In the genomic region with DNA sequence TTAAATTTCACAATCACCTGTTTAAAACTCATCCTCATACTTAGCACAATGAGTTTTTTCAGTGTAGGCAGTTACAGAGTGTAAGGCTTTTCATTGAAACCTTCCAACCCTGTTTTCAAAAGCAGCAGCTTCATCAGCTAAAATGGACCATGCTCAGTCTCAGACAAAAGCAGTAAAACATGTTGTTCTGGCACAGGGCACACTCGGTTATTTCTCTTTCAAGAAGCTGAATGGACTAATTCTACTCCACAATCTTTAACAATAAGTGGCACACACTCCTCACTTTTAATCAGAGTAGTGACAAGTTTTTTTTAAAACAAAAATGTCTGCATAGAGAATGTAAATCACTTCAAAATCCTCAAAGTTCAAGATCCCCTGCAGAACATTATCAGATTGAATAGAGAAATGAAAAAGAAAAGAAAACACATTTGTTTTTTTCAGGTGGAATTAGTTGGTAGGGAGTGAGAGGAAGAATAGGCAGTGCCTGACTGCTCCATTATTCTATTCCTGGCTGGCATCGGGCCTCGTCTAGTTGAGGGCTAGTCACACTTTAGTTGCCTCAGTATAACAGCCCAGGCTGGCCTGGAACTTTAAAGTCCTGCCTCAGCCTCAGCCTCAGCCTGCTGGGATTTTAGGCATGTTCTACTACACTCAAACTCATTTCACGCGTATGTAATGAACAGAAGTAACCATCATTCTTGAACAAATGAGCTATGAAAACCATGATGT, we compare ENCODE assay signal across 21 mouse cellular contexts.
DNase-seq lines count a peak whose midpoint lies in the region; ATAC-seq and TF ChIP-seq lines count a peak whose summit lies in the region.
"Had no signal": no experiment of that assay in that cellular context is flagged by ENCODE, and none has a peak within 500 bp of the region (broad histone marks: within the 10 kb centered on the region; RNA-seq: fewer than 3 reads in every experiment).

No protein-coding gene starts in this region.

- no peaks in the 10 kb centered on the region for H3K27me3 ChIP-seq in midbrain, embryonic 14.5 days (ENCODE audit: control insufficient read depth, insufficient read depth, low read length)
- H3K27me3 ChIP-seq in midbrain, embryonic 15.5 days (replicated peaks), result no peaks in the 10 kb centered on the region
- no peaks in the 10 kb centered on the region for H3K27me3 ChIP-seq in forebrain, embryonic 13.5 days
- H3K27me3 ChIP-seq in forebrain, postnatal 0 days (ENCODE audit: insufficient read depth, low read length), result no peaks in the 10 kb centered on the region
- H3K27me3 ChIP-seq: CH12.LX; embryonic facial prominence, embryonic 12.5 days; heart, embryonic 15.5 days; intestine, embryonic 15.5 days had no signal

- 53% methylated on average over 5 of the region's 5 CpGs for WGBS in midbrain, embryonic 14.5 days
- 56% methylated on average over 5 of the region's 5 CpGs for WGBS in midbrain, embryonic 15.5 days
- 38% methylated on average over 5 of the region's 5 CpGs for WGBS in forebrain, embryonic 13.5 days
- 31% methylated on average over 5 of the region's 5 CpGs for WGBS in forebrain, postnatal 0 days

- TF ChIP-seq CTCF in forebrain, postnatal 0 days (IDR thresholded peaks at IDR 0.05; ENCODE audit: low read depth), result no peak

- DNase-seq in midbrain, embryonic 14.5 days, result peak; percentile 24
- peak; percentile 11 for DNase-seq in brain, adult 2 months (ENCODE audit: low read depth, low spot score)
- no peak for DNase-seq in forebrain, postnatal 0 days
- DNase-seq in adrenal gland, postnatal 14 days, result no peak
- DNase-seq in lung, postnatal 36 days, result no peak
- DNase-seq: adrenal gland, adult 2 months; cerebellum, adult 11-12 months; cerebellum, adult 9-10 months; cerebellum, postnatal 25 days; gastrocnemius, postnatal 10 days; heart, adult 18-20 months; heart, postnatal 14 days had no signal

- ATAC-seq in midbrain, embryonic 14.5 days (ENCODE audit: low FRiP score, low TSS enrichment), result no peak
- no peak; the same call in 1 of the 2 replicates for ATAC-seq in midbrain, embryonic 15.5 days (replicated peaks)
- ATAC-seq in forebrain, embryonic 13.5 days, result peak; percentile 92
- ATAC-seq in forebrain, postnatal 0 days, result peak; percentile 67
- ATAC-seq: intestine, embryonic 15.5 days had no signal

- H3K4me1 ChIP-seq in midbrain, embryonic 14.5 days (ENCODE audit: control insufficient read depth, insufficient read depth, low read length), result no peaks in the 10 kb centered on the region
- no peaks in the 10 kb centered on the region for H3K4me1 ChIP-seq in midbrain, embryonic 15.5 days
- H3K4me1 ChIP-seq in forebrain, embryonic 13.5 days, result peaks cover 5% of the 10 kb centered on the region
- no peaks in the 10 kb centered on the region for H3K4me1 ChIP-seq in forebrain, postnatal 0 days (ENCODE audit: insufficient read depth)
- H3K4me1 ChIP-seq: embryonic facial prominence, embryonic 12.5 days; heart, embryonic 15.5 days; hindbrain, embryonic 10.5 days; intestine, embryonic 15.5 days had no signal

- H3K36me3 ChIP-seq in midbrain, embryonic 14.5 days (ENCODE audit: control insufficient read depth, insufficient read depth, low read length), result no peaks in the 10 kb centered on the region
- H3K36me3 ChIP-seq in midbrain, embryonic 15.5 days (replicated peaks), result no peaks in the 10 kb centered on the region
- H3K36me3 ChIP-seq in forebrain, embryonic 13.5 days (ENCODE audit: poor library complexity, severe bottlenecking), result no peaks in the 10 kb centered on the region
- no peaks in the 10 kb centered on the region for H3K36me3 ChIP-seq in forebrain, postnatal 0 days (ENCODE audit: insufficient read depth)
- H3K36me3 ChIP-seq: embryonic facial prominence, embryonic 12.5 days; heart, embryonic 15.5 days; hindbrain, embryonic 10.5 days; intestine, embryonic 15.5 days had no signal

- no peak overlapping the region for H3K4me3 ChIP-seq in midbrain, embryonic 14.5 days (replicated peaks; ENCODE audit: low read depth, low read length)
- no peak overlapping the region for H3K4me3 ChIP-seq in midbrain, embryonic 15.5 days
- no peak overlapping the region for H3K4me3 ChIP-seq in forebrain, embryonic 13.5 days
- H3K4me3 ChIP-seq in forebrain, postnatal 0 days (ENCODE audit: low read depth, low read length), result no peak overlapping the region
- H3K4me3 ChIP-seq: embryonic facial prominence, embryonic 12.5 days; heart, embryonic 15.5 days; hindbrain, embryonic 10.5 days; intestine, embryonic 15.5 days had no signal

- no peak overlapping the region for H3K4me2 ChIP-seq in midbrain, embryonic 14.5 days (ENCODE audit: low read length)
- no peak overlapping the region for H3K4me2 ChIP-seq in midbrain, embryonic 15.5 days
- H3K4me2 ChIP-seq in forebrain, embryonic 13.5 days, result no peak overlapping the region
- H3K4me2 ChIP-seq in forebrain, postnatal 0 days (ENCODE audit: low read depth), result no peak overlapping the region
- H3K4me2 ChIP-seq: embryonic facial prominence, embryonic 12.5 days; heart, embryonic 11.5 days; heart, embryonic 15.5 days; hindbrain, embryonic 14.5 days; intestine, embryonic 15.5 days had no signal

- no peak overlapping the region for H3K9ac ChIP-seq in midbrain, embryonic 14.5 days (replicated peaks; ENCODE audit: low read length)
- no peak overlapping the region for H3K9ac ChIP-seq in midbrain, embryonic 15.5 days
- H3K9ac ChIP-seq in forebrain, embryonic 13.5 days, result no peak overlapping the region
- no peak overlapping the region for H3K9ac ChIP-seq in forebrain, postnatal 0 days
- H3K9ac ChIP-seq: embryonic facial prominence, embryonic 12.5 days; heart, embryonic 15.5 days; hindbrain, embryonic 14.5 days; intestine, embryonic 15.5 days had no signal

- H3K27ac ChIP-seq in midbrain, embryonic 14.5 days (replicated peaks; ENCODE audit: low read depth, low read length), result no peak overlapping the region
- H3K27ac ChIP-seq in midbrain, embryonic 15.5 days, result no peak overlapping the region
- no peak overlapping the region for H3K27ac ChIP-seq in forebrain, embryonic 13.5 days
- no peak overlapping the region for H3K27ac ChIP-seq in forebrain, postnatal 0 days (ENCODE audit: low read depth, low read length)
- H3K27ac ChIP-seq: embryonic facial prominence, embryonic 12.5 days; heart, embryonic 15.5 days; hindbrain, embryonic 10.5 days; hindbrain, embryonic 14.5 days; intestine, embryonic 15.5 days had no signal

- H3K9me3 ChIP-seq in midbrain, embryonic 14.5 days (ENCODE audit: control insufficient read depth, low read length), result no peaks in the 10 kb centered on the region
- H3K9me3 ChIP-seq in midbrain, embryonic 15.5 days, result no peaks in the 10 kb centered on the region
- H3K9me3 ChIP-seq in forebrain, embryonic 13.5 days (replicated peaks), result no peaks in the 10 kb centered on the region
- no peaks in the 10 kb centered on the region for H3K9me3 ChIP-seq in forebrain, postnatal 0 days (ENCODE audit: low read length)
- H3K9me3 ChIP-seq: embryonic facial prominence, embryonic 12.5 days; heart, embryonic 15.5 days; hindbrain, embryonic 10.5 days; intestine, embryonic 15.5 days had no signal

Comparison
In these comparisons a context has a peak if more than half of its experiments do, and no peak if none do; other contexts are left out.
1. ATAC-seq: peak in forebrain, embryonic 13.5 days (single experiment) and forebrain, postnatal 0 days (single experiment); none in midbrain, embryonic 14.5 days (single experiment) and midbrain, embryonic 15.5 days (single experiment).
2. DNase-seq: peak in midbrain, embryonic 14.5 days (single experiment) and brain, adult 2 months (single experiment); none in forebrain, postnatal 0 days (single experiment), adrenal gland, postnatal 14 days (single experiment) and lung, postnatal 36 days (single experiment).